Mouse (Mus musculus): ENCODE results near the gene Vmn1r1. TPM values are rescaled to one million over a fixed set of nuclear protein-coding genes. Genes with fewer than 3 reads are reported as not detected.

Gene Vmn1r1
- polyA plus RNA-seq, 1 experiment from 2014 or later = not detected

DNA sequence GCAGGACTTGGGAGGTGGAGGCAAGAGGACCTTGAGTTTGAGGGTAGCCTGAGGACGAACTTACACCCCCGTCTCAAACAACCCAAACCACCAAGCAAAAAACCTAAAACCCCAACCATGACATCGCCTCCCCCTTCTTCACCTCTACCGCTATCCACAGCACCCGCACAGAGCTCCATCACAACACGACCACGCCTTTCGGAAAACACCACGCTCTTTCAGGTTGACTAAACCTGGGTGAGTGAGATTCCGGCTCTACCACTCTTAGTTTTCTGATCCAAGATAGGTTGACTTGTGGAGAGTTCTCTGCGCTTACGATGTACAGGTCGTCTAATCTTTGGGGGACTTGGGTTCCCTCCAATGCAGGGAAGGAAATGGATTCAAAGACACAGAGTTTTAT, 21.6 kb downstream of the Vmn1r1 start:
- no peak for DNase-seq (ENCODE audit: low spot score)
- Histone ChIP-seq H3K27me3 (ENCODE audit: control insufficient read depth, insufficient read depth, low read length) (no peaks in the 10 kb centered on the region), H3K9me3 (ENCODE audit: control insufficient read depth, low read length) (no peaks in the 10 kb centered on the region), H3K9ac (ENCODE audit: low read length) (no peak overlapping the region), H3K36me3 (ENCODE audit: control insufficient read depth, insufficient read depth, low read length) (no peaks in the 10 kb centered on the region), H3K4me3 (ENCODE audit: low read depth, low read length) (no peak overlapping the region), H3K27ac (replicated peaks; ENCODE audit: low read depth, low read length) (no peak overlapping the region), H3K4me2 (ENCODE audit: low read depth, severe bottlenecking) (no peak overlapping the region), H3K4me1 (ENCODE audit: control insufficient read depth, insufficient read depth, low read length) (peaks cover under 1% of the 10 kb centered on the region; the same call in 1 of the 2 replicates)
- 96% methylated on average over 13 of the region's 13 CpGs for WGBS
- ATAC-seq (ENCODE audit: insufficient number of reproducible peaks, low FRiP score, low TSS enrichment, low read depth) = no peak

DNA sequence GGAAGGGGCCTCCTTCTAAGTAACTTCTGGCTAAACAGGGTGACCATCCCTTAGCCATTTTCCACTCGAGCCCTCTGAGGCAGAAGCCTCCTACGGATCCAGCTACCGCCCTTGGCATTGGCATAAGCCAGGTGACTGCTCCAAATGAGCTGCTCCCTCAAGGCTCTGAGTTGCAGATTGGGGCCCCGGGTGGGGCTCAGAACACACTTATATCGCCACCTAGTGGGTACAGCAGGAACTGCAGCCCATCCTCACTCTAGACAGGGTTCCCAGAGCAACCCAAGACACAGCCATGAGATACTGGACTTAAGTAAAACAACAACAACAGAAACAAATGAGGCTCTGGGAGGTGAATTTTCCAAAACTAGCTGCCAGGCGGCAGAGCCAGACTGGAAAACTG, 23.9 kb downstream of the Vmn1r1 start:
- Histone ChIP-seq H3K9ac (ENCODE audit: low read length) (no peak overlapping the region), H3K4me1 (ENCODE audit: control insufficient read depth, insufficient read depth, low read length) (peaks cover 4% of the 10 kb centered on the region; the same call in 1 of the 2 replicates), H3K4me2 (ENCODE audit: low read depth, severe bottlenecking) (no peak overlapping the region), H3K27me3 (ENCODE audit: control insufficient read depth, insufficient read depth, low read length) (no peaks in the 10 kb centered on the region), H3K27ac (replicated peaks; ENCODE audit: low read depth, low read length) (no peak overlapping the region), H3K36me3 (ENCODE audit: control insufficient read depth, insufficient read depth, low read length) (no peaks in the 10 kb centered on the region), H3K4me3 (ENCODE audit: low read depth, low read length) (no peak overlapping the region), H3K9me3 (ENCODE audit: control insufficient read depth, low read length) (no peaks in the 10 kb centered on the region)
- DNase-seq (ENCODE audit: low spot score) (peak; percentile 90), ATAC-seq (ENCODE audit: insufficient number of reproducible peaks, low FRiP score, low TSS enrichment, low read depth) (peak; percentile 67; the same call in 1 of the 2 replicates)
- WGBS = 2% methylated on average over 6 of the region's 6 CpGs

DNA sequence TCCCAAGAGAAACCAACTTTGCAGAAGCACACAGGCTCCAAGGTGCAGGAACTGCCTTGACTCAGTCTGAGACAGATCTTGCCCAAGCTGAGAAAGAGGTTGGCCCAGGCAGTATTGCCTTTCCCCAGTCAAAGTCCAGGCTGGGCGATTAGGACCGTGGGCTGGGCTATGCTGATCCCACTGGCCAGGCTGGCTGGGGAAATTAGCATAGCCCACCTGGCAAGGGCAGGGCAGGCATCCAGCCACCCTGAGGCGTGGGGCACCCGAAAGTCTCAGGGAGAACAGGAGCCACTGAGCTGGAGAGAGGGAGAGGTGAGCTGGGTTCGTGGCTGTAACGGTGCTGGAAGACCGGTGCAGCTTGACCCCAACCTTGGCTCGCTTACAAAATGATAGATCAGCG, 24.3 kb downstream of the Vmn1r1 start:
- no peak for DNase-seq (ENCODE audit: low spot score)
- Histone ChIP-seq H3K9ac (ENCODE audit: low read length) (no peak overlapping the region), H3K4me2 (ENCODE audit: low read depth, severe bottlenecking) (no peak overlapping the region), H3K36me3 (ENCODE audit: control insufficient read depth, insufficient read depth, low read length) (no peaks in the 10 kb centered on the region), H3K9me3 (ENCODE audit: control insufficient read depth, low read length) (no peaks in the 10 kb centered on the region), H3K27ac (replicated peaks; ENCODE audit: low read depth, low read length) (no peak overlapping the region), H3K4me3 (ENCODE audit: low read depth, low read length) (no peak overlapping the region), H3K27me3 (ENCODE audit: control insufficient read depth, insufficient read depth, low read length) (no peaks in the 10 kb centered on the region), H3K4me1 (ENCODE audit: control insufficient read depth, insufficient read depth, low read length) (peaks cover 4% of the 10 kb centered on the region; the same call in 1 of the 2 replicates)
- ATAC-seq (ENCODE audit: insufficient number of reproducible peaks, low FRiP score, low TSS enrichment, low read depth) = 0 out of 2 replicates have a peak, but pooled peaks have one; percentile 31
- WGBS = 37% methylated on average over 9 of the region's 9 CpGs

GRCm38 (mm10) chr1:182138172-182138571, 26.1 kb downstream of the Vmn1r1 start:
- Histone ChIP-seq H3K4me3 (ENCODE audit: low read depth, low read length) (no peak overlapping the region), H3K36me3 (ENCODE audit: control insufficient read depth, insufficient read depth, low read length) (no peaks in the 10 kb centered on the region), H3K9me3 (ENCODE audit: control insufficient read depth, low read length) (no peaks in the 10 kb centered on the region), H3K4me1 (ENCODE audit: control insufficient read depth, insufficient read depth, low read length) (peaks cover 4% of the 10 kb centered on the region; the same call in 1 of the 2 replicates), H3K4me2 (ENCODE audit: low read depth, severe bottlenecking) (no peak overlapping the region), H3K27me3 (ENCODE audit: control insufficient read depth, insufficient read depth, low read length) (no peaks in the 10 kb centered on the region), H3K27ac (replicated peaks; ENCODE audit: low read depth, low read length) (no peak overlapping the region), H3K9ac (ENCODE audit: low read length) (no peak overlapping the region)
- no peak for DNase-seq (ENCODE audit: low spot score)
- 55% methylated on average over 8 of the region's 8 CpGs for WGBS
- no peak for ATAC-seq (ENCODE audit: insufficient number of reproducible peaks, low FRiP score, low TSS enrichment, low read depth)

- Histone ChIP-seq H3K27ac (replicated peaks; ENCODE audit: low read depth, low read length) (no peak overlapping the region), H3K4me1 (ENCODE audit: control insufficient read depth, insufficient read depth, low read length) (peaks cover 4% of the 10 kb centered on the region; the same call in 1 of the 2 replicates), H3K4me2 (ENCODE audit: low read depth, severe bottlenecking) (no peak overlapping the region), H3K9me3 (ENCODE audit: control insufficient read depth, low read length) (no peaks in the 10 kb centered on the region), H3K4me3 (ENCODE audit: low read depth, low read length) (no peak overlapping the region), H3K27me3 (ENCODE audit: control insufficient read depth, insufficient read depth, low read length) (no peaks in the 10 kb centered on the region), H3K9ac (ENCODE audit: low read length) (peak overlapping the region; percentile 24; the same call in 1 of the 2 replicates), H3K36me3 (ENCODE audit: control insufficient read depth, insufficient read depth, low read length) (no peaks in the 10 kb centered on the region)
- 53% methylated on average over 28 of the region's 28 CpGs for WGBS
- ATAC-seq (ENCODE audit: insufficient number of reproducible peaks, low FRiP score, low TSS enrichment, low read depth) (no peak), DNase-seq (ENCODE audit: low spot score) (peak; percentile 34)
Measured at GRCm38 (mm10) chr1:182137204-182138125, 26.8 kb downstream of the Vmn1r1 start.

DNA sequence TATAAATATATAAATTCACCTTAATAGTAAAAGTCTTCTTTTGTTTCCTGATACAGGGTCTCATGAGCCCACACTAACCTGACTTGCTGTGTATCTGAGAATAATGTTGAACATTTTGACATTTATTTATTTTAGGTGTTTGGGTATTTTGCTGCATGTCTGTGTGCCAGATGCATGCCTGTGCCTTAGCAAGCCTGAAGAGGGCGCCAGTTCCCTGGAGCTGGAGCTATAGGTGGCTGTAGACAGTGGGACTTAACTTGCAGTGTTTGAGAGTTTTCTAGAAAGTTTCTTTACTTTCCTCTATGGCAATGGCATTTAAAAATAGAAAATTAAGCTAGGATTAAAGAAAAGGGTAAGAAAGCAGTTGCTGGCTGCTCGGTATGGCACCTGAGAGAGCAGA, 33.5 kb downstream of the Vmn1r1 start:
- Histone ChIP-seq H3K4me1 (ENCODE audit: control insufficient read depth, insufficient read depth, low read length) (peaks cover 1% of the 10 kb centered on the region), H3K4me3 (ENCODE audit: low read depth, low read length) (no peak overlapping the region), H3K27ac (replicated peaks; ENCODE audit: low read depth, low read length) (no peak overlapping the region), H3K27me3 (ENCODE audit: control insufficient read depth, insufficient read depth, low read length) (no peaks in the 10 kb centered on the region), H3K36me3 (ENCODE audit: control insufficient read depth, insufficient read depth, low read length) (peaks cover 5% of the 10 kb centered on the region), H3K9ac (ENCODE audit: low read length) (no peak overlapping the region), H3K4me2 (ENCODE audit: low read depth, severe bottlenecking) (no peak overlapping the region), H3K9me3 (ENCODE audit: control insufficient read depth, low read length) (no peaks in the 10 kb centered on the region)
- DNase-seq (ENCODE audit: low spot score) (peak; percentile 41), ATAC-seq (ENCODE audit: insufficient number of reproducible peaks, low FRiP score, low TSS enrichment, low read depth) (no peak)
- 58% methylated on average over 2 of the region's 2 CpGs for WGBS

- Histone ChIP-seq H3K36me3 (ENCODE audit: control insufficient read depth, insufficient read depth, low read length) (peaks cover 3% of the 10 kb centered on the region), H3K4me1 (ENCODE audit: control insufficient read depth, insufficient read depth, low read length) (peaks cover 6% of the 10 kb centered on the region), H3K4me3 (ENCODE audit: low read depth, low read length) (peak overlapping the region; percentile 86), H3K9ac (ENCODE audit: low read length) (peak overlapping the region; percentile 70), H3K4me2 (ENCODE audit: low read depth, severe bottlenecking) (peak overlapping the region; percentile 65), H3K9me3 (ENCODE audit: control insufficient read depth, low read length) (no peaks in the 10 kb centered on the region), H3K27ac (replicated peaks; ENCODE audit: low read depth, low read length) (peak overlapping the region; percentile 33; the same call in 1 of the 2 replicates), H3K27me3 (ENCODE audit: control insufficient read depth, insufficient read depth, low read length) (no peaks in the 10 kb centered on the region)
- DNase-seq (ENCODE audit: low spot score) (peak; percentile 89), ATAC-seq (ENCODE audit: insufficient number of reproducible peaks, low FRiP score, low TSS enrichment, low read depth) (peak; percentile 86)
- under 1% methylated on average over 33 of the region's 33 CpGs for WGBS
Measured at GRCm38 (mm10) chr1:182124924-182125368, 39.3 kb downstream of the Vmn1r1 start.

DNA sequence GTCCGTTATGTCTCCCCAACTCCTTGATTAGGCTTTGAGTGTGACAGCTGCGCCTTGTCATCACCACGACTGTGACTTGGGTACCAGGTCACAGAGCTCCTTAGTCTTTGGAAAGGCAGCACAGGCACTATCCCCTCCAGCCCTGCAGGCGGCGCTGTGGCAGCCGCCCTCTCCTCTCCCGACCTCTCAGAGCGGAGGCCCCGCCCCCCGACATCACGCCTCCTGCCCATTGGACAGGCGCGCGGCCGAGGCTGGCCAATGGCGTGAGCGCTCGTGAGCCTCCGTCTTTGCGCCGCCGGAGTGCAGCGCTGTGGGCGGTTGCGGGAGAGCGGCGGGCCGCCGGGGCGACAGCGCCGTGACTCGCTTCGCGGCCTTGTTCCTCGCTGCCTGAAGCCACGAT, 39.8 kb downstream of the Vmn1r1 start, which contains the start of gene Srp9:
TSS of gene Srp9 (plus strand) at position 232 of the 400 bp plus-strand sequence.
- peak within 1 kb of the TSS; percentile 86 for H3K4me3 ChIP-seq (ENCODE audit: low read depth, low read length)
- peaks cover 6% of the 10 kb centered on the region for H3K4me1 ChIP-seq (ENCODE audit: control insufficient read depth, insufficient read depth, low read length)
- H3K4me2 ChIP-seq (ENCODE audit: low read depth, severe bottlenecking) = peak within 1 kb of the TSS; percentile 65
- H3K9me3 ChIP-seq (ENCODE audit: control insufficient read depth, low read length) = no peaks in the 10 kb centered on the region
- no peaks in the 10 kb centered on the region; the same call in 1 of the 2 replicates for H3K36me3 ChIP-seq (ENCODE audit: control insufficient read depth, insufficient read depth, low read length)
- no peaks in the 10 kb centered on the region for H3K27me3 ChIP-seq (ENCODE audit: control insufficient read depth, insufficient read depth, low read length)
- DNase-seq (ENCODE audit: low spot score) (peak; percentile 98), ATAC-seq (ENCODE audit: insufficient number of reproducible peaks, low FRiP score, low TSS enrichment, low read depth) (peak; percentile 98)
- peak within 1 kb of the TSS; percentile 33; the same call in 1 of the 2 replicates for H3K27ac ChIP-seq (replicated peaks; ENCODE audit: low read depth, low read length)
- under 1% methylated on average over 37 of the region's 37 CpGs for WGBS
- H3K9ac ChIP-seq (ENCODE audit: low read length) = peak within 1 kb of the TSS; percentile 70

Measured in limb, embryonic 11.5 days (tissue).